Mouse (Mus musculus): ENCODE data around the gene Kprp.
"Not testable (repeated sequence)": the region's sequence is repeated elsewhere in the genome, so short reads cannot be mapped to it uniquely, and the experiment has no call there.

Kprp gene

GRCm38 (mm10) chr3:92827108-92827507 is at the start of gene Kprp:
Gene Kprp (minus strand): TSS chr3:92827247.
- DNase-seq (ENCODE audit: low read depth, low spot score), result no peak

- DNase-seq (ENCODE audit: low read depth, low spot score), result no peak
Observed at GRCm38 (mm10) chr3:92874180-92874579, 47.1 kb upstream of the Kprp start.

GRCm38 (mm10) chr3:92870116-92870515 is 43.1 kb upstream of the Kprp start, which contains the start of gene 2310050C09Rik:
Gene 2310050C09Rik (minus strand): TSS chr3:92870216.
- no peak for DNase-seq (ENCODE audit: low read depth, low spot score)

- DNase-seq (ENCODE audit: low read depth, low spot score), result no peak
Observed at GRCm38 (mm10) chr3:92851186-92851585, 24.1 kb upstream of the Kprp start, which contains the start of gene Lce1l. Gene Lce1l (minus strand): TSS chr3:92851286.

GRCm38 (mm10) chr3:92825808-92826207 is 1.2 kb downstream of the Kprp start:
- no peak for DNase-seq (ENCODE audit: low read depth, low spot score)

GRCm38 (mm10) chr3:92816036-92816435 is 11.0 kb downstream of the Kprp start:
- DNase-seq (ENCODE audit: low read depth, low spot score), result not testable (repeated sequence)

- no peak for DNase-seq (ENCODE audit: low read depth, low spot score)
Observed at GRCm38 (mm10) chr3:92815581-92815980, 11.5 kb downstream of the Kprp start.

DNA sequence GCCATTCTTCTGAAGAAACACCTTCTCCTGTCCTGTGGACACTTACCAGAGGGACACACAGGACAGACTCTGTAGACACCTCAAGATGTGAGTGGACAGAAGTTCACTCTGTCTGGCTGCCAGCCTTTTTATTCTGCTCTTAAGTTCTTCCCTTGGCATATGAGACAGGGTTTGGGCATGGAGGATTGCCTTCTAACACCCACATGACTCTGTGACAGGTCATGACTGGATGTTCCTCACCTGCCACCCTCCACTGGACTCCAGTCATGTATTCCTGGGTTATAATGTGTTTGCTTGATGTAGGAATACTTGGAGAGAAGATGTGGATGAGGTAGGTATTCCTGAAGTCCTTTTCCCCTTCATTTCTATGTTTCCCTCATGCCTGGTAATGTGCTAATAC is 19.3 kb downstream of the Kprp start, which contains the start of gene Lce1k:
TSS of gene Lce1k (minus strand) at position 101 of the 400 bp plus-strand sequence.
- no peak for DNase-seq (ENCODE audit: low read depth, low spot score)

- no peak for DNase-seq (ENCODE audit: low read depth, low spot score)
Observed at GRCm38 (mm10) chr3:92790414-92790813, 36.6 kb downstream of the Kprp start, which contains the start of gene Lce1j. Gene Lce1j (minus strand): TSS chr3:92790514.

DNA sequence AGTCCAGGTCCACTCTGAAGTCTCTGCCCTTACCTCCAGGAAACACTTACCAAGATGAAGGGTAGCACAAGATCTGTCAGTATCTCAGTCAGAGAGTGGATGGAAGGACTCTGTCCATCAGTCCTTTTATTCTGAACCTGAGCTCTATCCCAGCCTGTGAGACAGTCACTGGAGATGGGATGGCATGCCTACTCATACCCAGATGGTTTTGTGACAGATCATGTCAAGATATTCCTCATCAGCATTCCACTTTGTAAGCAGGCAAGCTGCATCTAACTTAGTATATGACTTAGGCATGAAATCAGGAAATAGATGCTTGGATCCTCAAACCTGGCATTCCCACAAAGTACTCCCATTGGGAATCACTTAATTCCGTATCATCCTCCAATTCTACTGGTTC is 48.2 kb downstream of the Kprp start, which contains the start of gene Lce1i:
TSS of gene Lce1i (minus strand) at position 101 of the 400 bp plus-strand sequence.
- DNase-seq (ENCODE audit: low read depth, low spot score), result no peak
